Mouse (Mus musculus): Measurements from ENCODE around the gene Tph2. TPM values are rescaled to one million over a fixed set of nuclear protein-coding genes. Genes with fewer than 3 reads are reported as not detected.

Tph2 gene
- total RNA-seq, 2 experiments from 2014 or later: 0.74 to 1.6 TPM

Other genes starting within 250 kb of the Tph2 start
- gene Tbc1d15, start 66.4 kb upstream of the Tph2 start, total RNA-seq (2021): 10 to 100 TPM; 46.8 to 58.0 TPM
- 10 to 100 TPM; 54.4 to 55.4 TPM for gene Rab21, start 130.6 kb upstream of the Tph2 start, total RNA-seq (2021)
- gene Tmem19, start 177.5 kb upstream of the Tph2 start, total RNA-seq (2021): 10 to 100 TPM; 50.7 to 53.0 TPM
- gene Thap2, start 199.4 kb upstream of the Tph2 start, total RNA-seq (2021): 10 to 100 TPM; 10.2 to 13.5 TPM
- 10 to 100 TPM; 53.3 to 57.6 TPM for gene Zfc3h1, start 199.9 kb upstream of the Tph2 start, total RNA-seq (2021)

All from layer of hippocampus, postnatal 14 days (tissue).